Mouse (Mus musculus): ENCODE measurements around the gene Aak1.

Aak1 gene

GRCm38 (mm10) chr6:86827432-86827831, 21.9 kb upstream of the Aak1 start:
- Histone ChIP-seq H3K4me3 (replicated peaks; ENCODE audit: low read length) (no peak overlapping the region), H3K4me1 (replicated peaks; ENCODE audit: low read depth, low read length) (peaks cover 53% of the 10 kb centered on the region), H3K27me3 (ENCODE audit: insufficient read depth, low read length) (no peaks in the 10 kb centered on the region), H3K36me3 (ENCODE audit: insufficient read depth, low read length) (no peaks in the 10 kb centered on the region), H3K9me3 (ENCODE audit: low read length) (no peaks in the 10 kb centered on the region)
- TF ChIP-seq POU5F1 (IDR thresholded peaks at IDR 0.05; ENCODE audit: borderline replicate concordance, low read length) (no peak), CTCF (conservative IDR thresholded peaks at IDR 0.05; ENCODE audit: low read length) (peak; percentile 43)

- H3K27me3 ChIP-seq (ENCODE audit: insufficient read depth, low read length) = no peaks in the 10 kb centered on the region
- H3K4me3 ChIP-seq (replicated peaks; ENCODE audit: low read length) = no peak overlapping the region
- peaks cover 30% of the 10 kb centered on the region for H3K4me1 ChIP-seq (replicated peaks; ENCODE audit: low read depth, low read length)
- H3K36me3 ChIP-seq (ENCODE audit: insufficient read depth, low read length) = no peaks in the 10 kb centered on the region
- no peaks in the 10 kb centered on the region for H3K9me3 ChIP-seq (ENCODE audit: low read length)
- TF ChIP-seq NANOG (IDR thresholded peaks at IDR 0.05; ENCODE audit: borderline replicate concordance, low read length) (no peak), CTCF (conservative IDR thresholded peaks at IDR 0.05; ENCODE audit: low read length) (no peak), POU5F1 (IDR thresholded peaks at IDR 0.05; ENCODE audit: borderline replicate concordance, low read length) (no peak)
Measured at GRCm38 (mm10) chr6:86829768-86830167, 19.5 kb upstream of the Aak1 start.

GRCm38 (mm10) chr6:86830738-86831500, 18.4 kb upstream of the Aak1 start:
- Histone ChIP-seq H3K27me3 (ENCODE audit: insufficient read depth, low read length) (no peaks in the 10 kb centered on the region), H3K4me1 (replicated peaks; ENCODE audit: low read depth, low read length) (peaks cover 27% of the 10 kb centered on the region), H3K36me3 (ENCODE audit: insufficient read depth, low read length) (no peaks in the 10 kb centered on the region), H3K9me3 (ENCODE audit: low read length) (0 out of 2 replicates have a peak, but pooled peaks cover 3% of the 10 kb centered on the region), H3K4me3 (replicated peaks; ENCODE audit: low read length) (no peak overlapping the region)
- TF ChIP-seq CTCF (conservative IDR thresholded peaks at IDR 0.05; ENCODE audit: low read length) = no peak
- TF ChIP-seq POU5F1 (IDR thresholded peaks at IDR 0.05; ENCODE audit: borderline replicate concordance, low read length) = no peak
- no peak for TF ChIP-seq NANOG (IDR thresholded peaks at IDR 0.05; ENCODE audit: borderline replicate concordance, low read length)

- TF ChIP-seq CTCF (conservative IDR thresholded peaks at IDR 0.05; ENCODE audit: low read length) (no peak), POU5F1 (IDR thresholded peaks at IDR 0.05; ENCODE audit: borderline replicate concordance, low read length) (no peak), NANOG (IDR thresholded peaks at IDR 0.05; ENCODE audit: borderline replicate concordance, low read length) (no peak)
- Histone ChIP-seq H3K36me3 (ENCODE audit: insufficient read depth, low read length) (0 out of 2 replicates have a peak, but pooled peaks cover 5% of the 10 kb centered on the region), H3K9me3 (ENCODE audit: low read length) (0 out of 2 replicates have a peak, but pooled peaks cover 6% of the 10 kb centered on the region), H3K27me3 (ENCODE audit: insufficient read depth, low read length) (no peaks in the 10 kb centered on the region), H3K4me1 (replicated peaks; ENCODE audit: low read depth, low read length) (peaks cover 14% of the 10 kb centered on the region), H3K4me3 (replicated peaks; ENCODE audit: low read length) (no peak overlapping the region)
Measured at GRCm38 (mm10) chr6:86832802-86833502, 16.4 kb upstream of the Aak1 start.

- Histone ChIP-seq H3K4me1 (replicated peaks; ENCODE audit: low read depth, low read length) (peaks cover 28% of the 10 kb centered on the region), H3K27me3 (ENCODE audit: insufficient read depth, low read length) (no peaks in the 10 kb centered on the region), H3K4me3 (replicated peaks; ENCODE audit: low read length) (peak overlapping the region; percentile 37), H3K36me3 (ENCODE audit: insufficient read depth, low read length) (peaks cover 14% of the 10 kb centered on the region), H3K9me3 (ENCODE audit: low read length) (peaks cover 15% of the 10 kb centered on the region)
- TF ChIP-seq POU5F1 (IDR thresholded peaks at IDR 0.05; ENCODE audit: borderline replicate concordance, low read length) (no peak), CTCF (conservative IDR thresholded peaks at IDR 0.05; ENCODE audit: low read length) (no peak), NANOG (IDR thresholded peaks at IDR 0.05; ENCODE audit: borderline replicate concordance, low read length) (no peak)
Measured at GRCm38 (mm10) chr6:86839089-86839488, 10.2 kb upstream of the Aak1 start.

- TF ChIP-seq POU5F1 (IDR thresholded peaks at IDR 0.05; ENCODE audit: borderline replicate concordance, low read length) = no peak
- no peak for TF ChIP-seq NANOG (IDR thresholded peaks at IDR 0.05; ENCODE audit: borderline replicate concordance, low read length)
- TF ChIP-seq CTCF (conservative IDR thresholded peaks at IDR 0.05; ENCODE audit: low read length) = no peak
- no peak overlapping the region for H3K4me3 ChIP-seq (replicated peaks; ENCODE audit: low read length)
- H3K36me3 ChIP-seq (ENCODE audit: insufficient read depth, low read length) = peaks cover 14% of the 10 kb centered on the region
- peaks cover 9% of the 10 kb centered on the region for H3K9me3 ChIP-seq (ENCODE audit: low read length)
- H3K27me3 ChIP-seq (ENCODE audit: insufficient read depth, low read length) = peaks cover 3% of the 10 kb centered on the region; the same call in 1 of the 2 replicates
- peaks cover 28% of the 10 kb centered on the region for H3K4me1 ChIP-seq (replicated peaks; ENCODE audit: low read depth, low read length)
Measured at GRCm38 (mm10) chr6:86841949-86842348, 7.4 kb upstream of the Aak1 start.

- no peak for TF ChIP-seq NANOG (IDR thresholded peaks at IDR 0.05; ENCODE audit: borderline replicate concordance, low read length)
- TF ChIP-seq POU5F1 (IDR thresholded peaks at IDR 0.05; ENCODE audit: borderline replicate concordance, low read length) = no peak
- TF ChIP-seq CTCF (conservative IDR thresholded peaks at IDR 0.05; ENCODE audit: low read length) = no peak
- H3K4me3 ChIP-seq (replicated peaks; ENCODE audit: low read length) = no peak overlapping the region
- H3K9me3 ChIP-seq (ENCODE audit: low read length) = peaks cover 4% of the 10 kb centered on the region
- H3K36me3 ChIP-seq (ENCODE audit: insufficient read depth, low read length) = peaks cover 4% of the 10 kb centered on the region
- peaks cover 3% of the 10 kb centered on the region; the same call in 1 of the 2 replicates for H3K27me3 ChIP-seq (ENCODE audit: insufficient read depth, low read length)
- H3K4me1 ChIP-seq (replicated peaks; ENCODE audit: low read depth, low read length) = peaks cover 39% of the 10 kb centered on the region
Measured at GRCm38 (mm10) chr6:86843636-86844035, 5.7 kb upstream of the Aak1 start.

- Histone ChIP-seq H3K36me3 (ENCODE audit: insufficient read depth, low read length) (no peaks in the 10 kb centered on the region), H3K27me3 (ENCODE audit: insufficient read depth, low read length) (peaks cover 3% of the 10 kb centered on the region; the same call in 1 of the 2 replicates), H3K4me1 (replicated peaks; ENCODE audit: low read depth, low read length) (peaks cover 34% of the 10 kb centered on the region), H3K4me3 (replicated peaks; ENCODE audit: low read length) (no peak overlapping the region), H3K9me3 (ENCODE audit: low read length) (no peaks in the 10 kb centered on the region)
- TF ChIP-seq NANOG (IDR thresholded peaks at IDR 0.05; ENCODE audit: borderline replicate concordance, low read length) (no peak), POU5F1 (IDR thresholded peaks at IDR 0.05; ENCODE audit: borderline replicate concordance, low read length) (no peak), CTCF (conservative IDR thresholded peaks at IDR 0.05; ENCODE audit: low read length) (no peak)
Measured at GRCm38 (mm10) chr6:86846467-86846866, 2.9 kb upstream of the Aak1 start.

Measured in E14TG2a.4 (cell line).